Mouse (Mus musculus): ENCODE results near the gene Chga.

- TF ChIP-seq CTCF (IDR thresholded peaks at IDR 0.05; ENCODE audit: low read depth, low read length) = no peak
- no peak for TF ChIP-seq TAL1 (conservative IDR thresholded peaks at IDR 0.05; ENCODE audit: low read depth, low read length)
- no peak for TF ChIP-seq GATA1 (IDR thresholded peaks at IDR 0.05; ENCODE audit: borderline replicate concordance, low read length)
- TF ChIP-seq POLR2AphosphoS5 (IDR thresholded peaks at IDR 0.05; ENCODE audit: insufficient replicate concordance, low read depth, low read length) = no peak
- TF ChIP-seq GATA2 (IDR thresholded peaks at IDR 0.05; ENCODE audit: borderline replicate concordance, low read depth, low read length) = no peak
Observed at GRCm38 (mm10) chr12:102594627-102595026, 39.9 kb downstream of the Chga start.

All from G1E (cell line).